8 mouse cellular contexts compared by ENCODE assay signal in the genomic region with DNA sequence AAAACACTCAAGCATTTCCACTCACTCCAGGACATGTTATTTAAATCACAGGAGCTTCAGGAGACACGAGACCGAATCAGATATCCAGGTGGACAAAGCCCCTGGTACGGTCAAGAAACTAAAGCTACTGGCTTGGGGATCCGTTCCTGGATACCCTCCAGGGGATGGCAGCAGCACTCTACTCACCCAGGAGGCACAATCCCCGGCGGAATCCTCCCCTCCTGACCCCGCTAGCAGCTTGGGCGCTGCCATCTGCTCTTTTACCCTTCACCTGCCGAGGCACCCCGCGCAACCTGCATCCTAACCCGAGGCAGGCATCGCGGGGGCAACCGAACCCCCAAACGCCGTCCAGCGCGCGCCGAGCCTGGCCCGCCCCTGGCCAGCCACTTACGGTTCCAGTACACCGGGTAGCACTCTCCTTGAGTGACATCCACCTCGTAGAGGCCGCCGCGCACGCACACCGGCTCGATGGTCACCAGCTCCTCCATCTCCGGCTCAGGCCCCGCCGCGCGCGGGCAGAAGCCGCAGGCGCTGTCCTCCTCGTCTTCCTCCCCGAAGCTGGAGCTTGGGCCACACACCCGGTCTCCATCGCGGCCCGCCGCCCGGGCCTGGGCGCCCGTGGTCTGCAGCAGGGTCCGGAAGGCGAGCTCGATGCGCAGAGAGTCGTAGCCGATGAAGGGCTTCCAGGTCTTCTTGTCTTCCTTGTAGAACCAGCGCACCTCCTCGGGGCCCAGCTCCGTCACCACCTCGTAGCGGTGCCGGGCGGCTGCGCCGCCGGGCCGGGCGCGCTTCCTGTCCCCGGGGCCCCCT. TPM values are rescaled to one million over a fixed set of nuclear protein-coding genes. Genes with fewer than 3 reads are reported as not detected.
DNase-seq lines count a peak whose midpoint lies in the region; ATAC-seq lines count a peak whose summit lies in the region.

No protein-coding gene starts in this region.

- peaks cover 44% of the 10 kb centered on the region for H3K4me1 ChIP-seq in hindbrain, embryonic 14.5 days (replicated peaks; ENCODE audit: control insufficient read depth, insufficient read depth, low read length)

- H3K9me3 ChIP-seq in hindbrain, embryonic 14.5 days (ENCODE audit: control insufficient read depth, low read length) = no peaks in the 10 kb centered on the region

- peak; percentile 55 for DNase-seq in NIH3T3 (ENCODE audit: low read depth)
- DNase-seq in cerebellum, postnatal 14 days = peak; percentile 72 to 75
- peak; percentile 38 to 41 for DNase-seq in frontal cortex, postnatal 25 days (ENCODE audit: low spot score in 2 of 2)
- peak; percentile 38 for DNase-seq in hindbrain, embryonic 14.5 days (ENCODE audit: low spot score)
- peak; percentile 33 to 54 for DNase-seq in layer of hippocampus, postnatal 25 days (ENCODE audit: extremely low spot score in 1 of 2, low spot score in 1 of 2)
- peak; percentile 60 to 65 for DNase-seq in lung, postnatal 4 days
- DNase-seq in right cerebral cortex, adult 2 months (ENCODE audit: low spot score in 2 of 2) = peak; percentile 43 to 53
- peak; percentile 40 for DNase-seq in urinary bladder, postnatal 25 days (ENCODE audit: low spot score)

- H3K9ac ChIP-seq in hindbrain, embryonic 14.5 days = peak overlapping the region; percentile 93

- H3K27ac ChIP-seq in hindbrain, embryonic 14.5 days = peak overlapping the region; percentile 95

- peak; percentile 49 for ATAC-seq in hindbrain, embryonic 14.5 days (ENCODE audit: low FRiP score)

- H3K36me3 ChIP-seq in hindbrain, embryonic 14.5 days (replicated peaks; ENCODE audit: control insufficient read depth, insufficient read depth) = no peaks in the 10 kb centered on the region

- no peaks in the 10 kb centered on the region for H3K27me3 ChIP-seq in hindbrain, embryonic 14.5 days (ENCODE audit: control insufficient read depth, insufficient read depth, low read length)

- under 1% methylated on average over 68 of the region's 69 CpGs for WGBS in hindbrain, embryonic 14.5 days

- H3K4me2 ChIP-seq in hindbrain, embryonic 14.5 days (replicated peaks) = peak overlapping the region; percentile 85

- H3K4me3 ChIP-seq in hindbrain, embryonic 14.5 days (replicated peaks; ENCODE audit: low read length) = peak overlapping the region; percentile 92

RNA-seq across cellular contexts. Expression of a gene that starts 0.9 kb away (rescaled TPM):
- 28.4 and 28.7 TPM in 2 replicates for polyA plus RNA-seq in hindbrain, embryonic 14.5 days (2014; fragmentation: Nextera tagmentation; extraction: Ambion mirVana)
- 10 to 100 TPM; 63.8 to 78.2 TPM for total RNA-seq in layer of hippocampus, postnatal 25 days (2021)

Comparison
In these comparisons a context has a peak if more than half of its experiments do, and no peak if none do; other contexts are left out.
1. Peak in every context shown above with its lines: DNase-seq, ATAC-seq, H3K4me3 ChIP-seq and H3K27ac ChIP-seq.